Mouse (Mus musculus): Measurements from ENCODE around the gene Cmpk1. TPM values are rescaled to one million over a fixed set of nuclear protein-coding genes. Genes with fewer than 3 reads are reported as not detected.

Cmpk1 gene
- 188 and 217 TPM in 2 replicates for polyA plus RNA-seq (2014; fragmentation: Nextera tagmentation; extraction: Ambion mirVana)

GRCm38 (mm10) chr4:114986591-114987432 is at the start of gene Cmpk1:
Gene Cmpk1 (minus strand): TSS chr4:114987241.
- H3K4me2 ChIP-seq (ENCODE audit: low read length): peak within 1 kb of the TSS; percentile 76
- H3K9ac ChIP-seq (replicated peaks; ENCODE audit: low read length): peak within 1 kb of the TSS; percentile 99
- H3K9me3 ChIP-seq (ENCODE audit: control insufficient read depth, low read length): no peaks in the 10 kb centered on the region
- DNase-seq (peak; percentile 95), ATAC-seq (ENCODE audit: low FRiP score, low TSS enrichment) (peak; percentile 96)
- WGBS: under 1% methylated on average over 91 of the region's 93 CpGs
- H3K36me3 ChIP-seq (ENCODE audit: control insufficient read depth, insufficient read depth, low read length): no peaks in the 10 kb centered on the region
- peaks cover 23% of the 10 kb centered on the region for H3K4me1 ChIP-seq (ENCODE audit: control insufficient read depth, insufficient read depth, low read length)
- peak within 1 kb of the TSS; percentile 84 for H3K4me3 ChIP-seq (replicated peaks; ENCODE audit: low read depth, low read length)
- no peaks in the 10 kb centered on the region for H3K27me3 ChIP-seq (ENCODE audit: control insufficient read depth, insufficient read depth, low read length)
- H3K27ac ChIP-seq (replicated peaks; ENCODE audit: low read depth, low read length): peak within 1 kb of the TSS; percentile 100

GRCm38 (mm10) chr4:115035043-115035442 is 48.0 kb upstream of the Cmpk1 start:
- no peak for DNase-seq
- Histone ChIP-seq H3K27me3 (ENCODE audit: control insufficient read depth, insufficient read depth, low read length) (no peaks in the 10 kb centered on the region), H3K4me3 (replicated peaks; ENCODE audit: low read depth, low read length) (no peak overlapping the region), H3K4me2 (ENCODE audit: low read length) (no peak overlapping the region), H3K36me3 (ENCODE audit: control insufficient read depth, insufficient read depth, low read length) (no peaks in the 10 kb centered on the region), H3K9me3 (ENCODE audit: control insufficient read depth, low read length) (no peaks in the 10 kb centered on the region), H3K9ac (replicated peaks; ENCODE audit: low read length) (no peak overlapping the region), H3K4me1 (ENCODE audit: control insufficient read depth, insufficient read depth, low read length) (no peaks in the 10 kb centered on the region), H3K27ac (replicated peaks; ENCODE audit: low read depth, low read length) (no peak overlapping the region)
- WGBS: 78% methylated on average over 6 of the region's 6 CpGs
- ATAC-seq (ENCODE audit: low FRiP score, low TSS enrichment): no peak

DNA sequence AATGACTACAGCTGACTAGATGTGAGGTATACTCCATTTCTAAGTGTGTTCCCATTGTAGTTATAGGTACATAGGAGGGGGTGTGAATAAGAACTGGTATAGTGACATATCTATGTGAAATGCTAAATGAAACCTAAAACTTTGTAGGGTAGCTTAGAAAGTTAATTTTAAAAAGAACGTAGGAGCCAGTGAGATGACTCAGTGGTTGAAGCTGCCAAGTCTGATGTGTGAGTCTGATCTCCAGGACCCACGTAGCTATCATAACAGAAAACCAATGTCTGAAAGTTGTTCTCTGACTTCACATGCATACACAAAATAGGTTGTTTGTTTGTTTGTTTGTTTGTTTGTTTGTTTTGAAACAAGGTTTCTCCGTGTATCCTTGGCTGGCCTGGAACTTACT is 33.0 kb upstream of the Cmpk1 start:
- no peaks in the 10 kb centered on the region for H3K9me3 ChIP-seq (ENCODE audit: control insufficient read depth, low read length)
- no peak overlapping the region for H3K27ac ChIP-seq (replicated peaks; ENCODE audit: low read depth, low read length)
- H3K4me1 ChIP-seq (ENCODE audit: control insufficient read depth, insufficient read depth, low read length): no peaks in the 10 kb centered on the region
- no peak overlapping the region for H3K4me3 ChIP-seq (replicated peaks; ENCODE audit: low read depth, low read length)
- no peak overlapping the region for H3K9ac ChIP-seq (replicated peaks; ENCODE audit: low read length)
- H3K36me3 ChIP-seq (ENCODE audit: control insufficient read depth, insufficient read depth, low read length): no peaks in the 10 kb centered on the region
- no peaks in the 10 kb centered on the region for H3K27me3 ChIP-seq (ENCODE audit: control insufficient read depth, insufficient read depth, low read length)
- DNase-seq: no peak
- H3K4me2 ChIP-seq (ENCODE audit: low read length): no peak overlapping the region
- no peak for ATAC-seq (ENCODE audit: low FRiP score, low TSS enrichment)
- 93% methylated on average over 3 of the region's 3 CpGs for WGBS

DNA sequence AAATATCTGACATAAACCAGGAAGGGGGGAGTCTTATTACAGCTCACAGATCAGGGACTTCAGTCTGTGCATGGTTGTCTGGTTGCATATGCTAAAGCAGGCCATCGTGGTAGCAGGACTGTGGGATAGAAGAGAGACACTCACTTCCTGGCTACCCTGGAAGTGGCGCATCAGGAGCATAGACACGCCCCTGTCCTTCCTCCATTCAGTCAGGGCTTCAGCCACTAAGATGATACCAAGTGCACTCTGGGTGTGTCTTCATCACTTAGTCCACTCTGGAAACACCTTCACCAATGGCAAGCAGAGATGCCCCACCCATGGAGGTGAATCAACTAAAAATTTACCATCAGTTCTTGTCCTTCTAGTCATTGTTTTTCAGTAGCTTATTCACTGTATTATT is 27.2 kb upstream of the Cmpk1 start:
- H3K27me3 ChIP-seq (ENCODE audit: control insufficient read depth, insufficient read depth, low read length): no peaks in the 10 kb centered on the region
- no peaks in the 10 kb centered on the region for H3K9me3 ChIP-seq (ENCODE audit: control insufficient read depth, low read length)
- no peak overlapping the region for H3K27ac ChIP-seq (replicated peaks; ENCODE audit: low read depth, low read length)
- ATAC-seq (ENCODE audit: low FRiP score, low TSS enrichment) (no peak), DNase-seq (no peak)
- peaks cover 7% of the 10 kb centered on the region; the same call in 1 of the 2 replicates for H3K36me3 ChIP-seq (ENCODE audit: control insufficient read depth, insufficient read depth, low read length)
- 87% methylated on average over 3 of the region's 3 CpGs for WGBS
- H3K9ac ChIP-seq (replicated peaks; ENCODE audit: low read length): no peak overlapping the region
- no peaks in the 10 kb centered on the region for H3K4me1 ChIP-seq (ENCODE audit: control insufficient read depth, insufficient read depth, low read length)
- H3K4me2 ChIP-seq (ENCODE audit: low read length): no peak overlapping the region
- no peak overlapping the region for H3K4me3 ChIP-seq (replicated peaks; ENCODE audit: low read depth, low read length)

GRCm38 (mm10) chr4:115000429-115000795 is 13.4 kb upstream of the Cmpk1 start:
- peak overlapping the region; percentile 52 for H3K9ac ChIP-seq (replicated peaks; ENCODE audit: low read length)
- H3K9me3 ChIP-seq (ENCODE audit: control insufficient read depth, low read length): no peaks in the 10 kb centered on the region
- H3K36me3 ChIP-seq (ENCODE audit: control insufficient read depth, insufficient read depth, low read length): 0 out of 2 replicates have a peak, but pooled peaks cover 3% of the 10 kb centered on the region
- no peak overlapping the region for H3K27ac ChIP-seq (replicated peaks; ENCODE audit: low read depth, low read length)
- no peak for ATAC-seq (ENCODE audit: low FRiP score, low TSS enrichment)
- peak; percentile 2 for DNase-seq
- H3K4me2 ChIP-seq (ENCODE audit: low read length): peak overlapping the region; percentile 83
- peak overlapping the region; percentile 59 for H3K4me3 ChIP-seq (replicated peaks; ENCODE audit: low read depth, low read length)
- 0 out of 2 replicates have a peak, but pooled peaks cover 7% of the 10 kb centered on the region for H3K4me1 ChIP-seq (ENCODE audit: control insufficient read depth, insufficient read depth, low read length)
- no peaks in the 10 kb centered on the region for H3K27me3 ChIP-seq (ENCODE audit: control insufficient read depth, insufficient read depth, low read length)
- WGBS: 1% methylated on average over 8 of the region's 8 CpGs

DNA sequence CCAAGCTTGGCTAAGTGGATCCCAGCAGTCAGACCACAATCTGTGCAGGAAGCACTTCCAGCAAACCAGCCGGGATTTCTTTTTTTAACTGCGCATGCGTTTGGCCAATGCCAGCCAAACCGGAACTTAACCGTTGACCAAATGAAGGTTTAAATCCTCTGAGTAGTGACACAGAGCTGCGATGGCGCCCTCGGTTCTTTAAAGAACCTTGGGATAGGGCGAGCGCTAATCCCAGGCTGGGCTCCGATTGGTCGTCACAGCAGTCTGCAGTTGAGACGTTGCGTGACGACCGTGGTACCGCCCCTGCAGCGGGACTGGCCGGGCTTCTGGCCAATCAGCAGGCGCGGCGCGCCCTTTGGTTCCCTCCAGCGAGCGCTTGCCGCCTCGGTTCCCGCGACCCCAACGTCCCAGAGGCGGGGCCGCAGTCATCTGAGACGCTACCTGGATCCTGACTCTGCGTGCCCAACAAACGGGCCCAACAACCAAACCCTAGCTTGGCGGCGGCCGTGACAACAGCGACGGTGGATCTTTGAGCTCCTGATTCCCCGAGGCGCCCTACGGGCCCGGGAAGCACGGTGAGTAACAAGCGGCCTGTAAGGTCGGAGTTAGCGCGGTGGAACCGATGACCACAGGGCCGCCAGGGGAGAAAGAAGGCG is 12.9 kb upstream of the Cmpk1 start, which contains the start of gene Stil:
Gene Stil, plus strand, starts transcription at position 387 of the 656 bp plus-strand sequence.
- peak within 1 kb of the TSS; percentile 58 for H3K9ac ChIP-seq (replicated peaks; ENCODE audit: low read length)
- no peaks in the 10 kb centered on the region for H3K9me3 ChIP-seq (ENCODE audit: control insufficient read depth, low read length)
- DNase-seq (peak; percentile 98), ATAC-seq (ENCODE audit: low FRiP score, low TSS enrichment) (peak; percentile 100)
- peak within 1 kb of the TSS; percentile 83 for H3K4me2 ChIP-seq (ENCODE audit: low read length)
- WGBS: under 1% methylated on average over 52 of the region's 52 CpGs
- no peaks in the 10 kb centered on the region for H3K27me3 ChIP-seq (ENCODE audit: control insufficient read depth, insufficient read depth, low read length)
- H3K27ac ChIP-seq (replicated peaks; ENCODE audit: low read depth, low read length): peak within 1 kb of the TSS; percentile 89
- H3K4me3 ChIP-seq (replicated peaks; ENCODE audit: low read depth, low read length): peak within 1 kb of the TSS; percentile 59
- 0 out of 2 replicates have a peak, but pooled peaks cover under 1% of the 10 kb centered on the region for H3K36me3 ChIP-seq (ENCODE audit: control insufficient read depth, insufficient read depth, low read length)
- H3K4me1 ChIP-seq (ENCODE audit: control insufficient read depth, insufficient read depth, low read length): 0 out of 2 replicates have a peak, but pooled peaks cover 7% of the 10 kb centered on the region

DNA sequence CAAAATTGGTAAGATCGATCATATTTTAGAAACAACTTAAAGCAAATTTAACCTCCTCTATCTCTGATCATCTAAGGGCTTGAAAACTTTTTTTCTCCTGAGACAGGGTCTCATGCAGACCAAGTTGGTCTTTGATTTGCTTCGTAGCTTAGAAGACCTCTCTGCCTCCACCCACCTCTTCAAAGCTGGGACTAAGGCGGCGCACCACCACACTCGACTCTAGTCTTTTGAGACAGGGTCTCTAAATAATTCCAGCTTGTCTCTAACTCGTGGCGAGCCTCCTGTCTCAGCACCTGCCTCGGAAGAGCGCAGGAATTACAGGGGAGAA is 12.4 kb upstream of the Cmpk1 start:
- no peaks in the 10 kb centered on the region for H3K9me3 ChIP-seq (ENCODE audit: control insufficient read depth, low read length)
- peak overlapping the region; percentile 89 for H3K27ac ChIP-seq (replicated peaks; ENCODE audit: low read depth, low read length)
- no peaks in the 10 kb centered on the region for H3K36me3 ChIP-seq (ENCODE audit: control insufficient read depth, insufficient read depth, low read length)
- peak overlapping the region; percentile 58 for H3K9ac ChIP-seq (replicated peaks; ENCODE audit: low read length)
- WGBS: 7% methylated on average over 9 of the region's 9 CpGs
- peak overlapping the region; percentile 59 for H3K4me3 ChIP-seq (replicated peaks; ENCODE audit: low read depth, low read length)
- H3K4me1 ChIP-seq (ENCODE audit: control insufficient read depth, insufficient read depth, low read length): 0 out of 2 replicates have a peak, but pooled peaks cover 7% of the 10 kb centered on the region
- no peaks in the 10 kb centered on the region for H3K27me3 ChIP-seq (ENCODE audit: control insufficient read depth, insufficient read depth, low read length)
- peak overlapping the region; percentile 83 for H3K4me2 ChIP-seq (ENCODE audit: low read length)
- no peak for DNase-seq
- no peak for ATAC-seq (ENCODE audit: low FRiP score, low TSS enrichment)

DNA sequence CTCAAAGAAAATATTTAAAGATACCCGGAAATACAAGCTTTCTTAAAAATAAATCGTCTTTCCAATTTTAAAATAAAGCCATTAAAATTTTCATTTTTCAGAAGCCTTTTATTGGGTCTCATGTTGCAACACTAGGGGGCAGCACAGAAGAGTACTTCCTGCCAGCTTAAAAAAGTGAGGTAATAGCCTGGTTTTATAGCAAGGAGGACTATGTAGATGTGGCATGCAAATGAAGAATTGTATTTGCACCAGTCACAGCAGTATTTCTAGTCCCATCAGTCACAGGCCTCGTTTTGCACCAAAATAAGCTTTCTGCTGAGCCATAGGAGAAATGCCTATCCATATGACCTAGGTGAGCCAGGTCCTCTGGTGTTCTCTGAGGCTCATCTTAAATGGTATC is 10.0 kb upstream of the Cmpk1 start:
- H3K4me1 ChIP-seq (ENCODE audit: control insufficient read depth, insufficient read depth, low read length): 0 out of 2 replicates have a peak, but pooled peaks cover 7% of the 10 kb centered on the region
- peak; percentile 67 for DNase-seq
- WGBS: 57% methylated on average over 3 of the region's 3 CpGs
- no peak overlapping the region for H3K4me3 ChIP-seq (replicated peaks; ENCODE audit: low read depth, low read length)
- no peaks in the 10 kb centered on the region for H3K9me3 ChIP-seq (ENCODE audit: control insufficient read depth, low read length)
- H3K27ac ChIP-seq (replicated peaks; ENCODE audit: low read depth, low read length): no peak overlapping the region
- no peaks in the 10 kb centered on the region for H3K27me3 ChIP-seq (ENCODE audit: control insufficient read depth, insufficient read depth, low read length)
- ATAC-seq (ENCODE audit: low FRiP score, low TSS enrichment): no peak
- no peak overlapping the region for H3K4me2 ChIP-seq (ENCODE audit: low read length)
- H3K36me3 ChIP-seq (ENCODE audit: control insufficient read depth, insufficient read depth, low read length): no peaks in the 10 kb centered on the region
- H3K9ac ChIP-seq (replicated peaks; ENCODE audit: low read length): no peak overlapping the region
